8 mouse cellular contexts compared by ENCODE assay signal in genomic region chr13:52582878-52583661, GRCm38 (mm10). TPM values are rescaled to one million over a fixed set of nuclear protein-coding genes. Genes with fewer than 3 reads are reported as not detected.
DNase-seq lines count a peak whose midpoint lies in the region; ATAC-seq and TF ChIP-seq lines count a peak whose summit lies in the region.

Syk (plus strand) TSS chr13:52583173.

- peak; percentile 65 for ATAC-seq in forebrain, embryonic 14.5 days

- DNase-seq in B cell, adult 2 months, result peak; percentile 85 to 87
- peak; percentile 70 for DNase-seq in adrenal gland, postnatal 14 days
- peak; percentile 73 for DNase-seq in forebrain, embryonic 14.5 days (ENCODE audit: low spot score)
- DNase-seq in heart, postnatal 36 days, result peak; percentile 69 to 76
- peak; percentile 46 to 54 for DNase-seq in left cerebral cortex, adult 2 months (ENCODE audit: extremely low spot score in 1 of 2, low spot score in 2 of 2)
- peak; percentile 62 for DNase-seq in right cerebral cortex, adult 18-20 months
- DNase-seq in urinary bladder, adult 2 months (ENCODE audit: low spot score), result peak; percentile 37

- H3K9ac ChIP-seq in forebrain, embryonic 14.5 days (ENCODE audit: low read length), result peak within 1 kb of the TSS; percentile 50

- H3K27me3 ChIP-seq in forebrain, embryonic 14.5 days (replicated peaks; ENCODE audit: control insufficient read depth, insufficient read depth, low read length), result peaks cover 14% of the 10 kb centered on the region

- TF ChIP-seq CTCF in left cerebral cortex, adult 2 months (IDR thresholded peaks at IDR 0.05), result no peak; the same call in 1 of the 2 replicates

- under 1% methylated on average over 68 of the region's 70 CpGs for WGBS in forebrain, embryonic 14.5 days
- WGBS in macrophage (ENCODE audit: missing documents), result 1% methylated on average over 60 of the region's 70 CpGs

- peaks cover 46% of the 10 kb centered on the region for H3K79me2 ChIP-seq in macrophage (ENCODE audit: inconsistent target)

- H3K4me1 ChIP-seq in forebrain, embryonic 14.5 days (ENCODE audit: control insufficient read depth, insufficient read depth, low read length), result no peaks in the 10 kb centered on the region

- peak within 1 kb of the TSS; percentile 94 for H3K4me2 ChIP-seq in forebrain, embryonic 14.5 days (ENCODE audit: low read length)

- peak within 1 kb of the TSS; percentile 55 for H3K4me3 ChIP-seq in forebrain, embryonic 14.5 days (ENCODE audit: low read depth, low read length)
- H3K4me3 ChIP-seq in left cerebral cortex, adult 2 months, result peak within 1 kb of the TSS; percentile 58
- H3K4me3 ChIP-seq in macrophage (ENCODE audit: inconsistent target), result peak within 1 kb of the TSS; percentile 82

- intact Hi-C loops in heart, postnatal 36 days (cut with DNase I), result no loop called here
- intact Hi-C loops in left cerebral cortex, adult 2 months (cut with DNase I), result no loop called here

- no peaks in the 10 kb centered on the region for H3K9me3 ChIP-seq in forebrain, embryonic 14.5 days (replicated peaks; ENCODE audit: control insufficient read depth, low read length)

- H3K27ac ChIP-seq in forebrain, embryonic 14.5 days (ENCODE audit: low read depth, low read length), result no peak within 1 kb of the TSS
- peak within 1 kb of the TSS; percentile 21; the same call in 1 of the 2 replicates for H3K27ac ChIP-seq in left cerebral cortex, adult 2 months
- H3K27ac ChIP-seq in macrophage, result peak within 1 kb of the TSS; percentile 92

- no peaks in the 10 kb centered on the region for H3K36me3 ChIP-seq in forebrain, embryonic 14.5 days (ENCODE audit: control insufficient read depth, insufficient read depth, low read length)
- no peaks in the 10 kb centered on the region for H3K36me3 ChIP-seq in macrophage (ENCODE audit: inconsistent target)

RNA-seq across cellular contexts. Expression of gene Syk, which starts in this region (rescaled TPM):
- total RNA-seq in adrenal gland, postnatal 14 days (2021), result 5.7 and 17.9 TPM in 2 replicates
- 1.0 and 1.1 TPM in 2 replicates for polyA plus RNA-seq in forebrain, embryonic 14.5 days (2014; fragmentation: Nextera tagmentation; extraction: Ambion mirVana)
- 10 to 100 TPM; 18.9 to 19.5 TPM for total RNA-seq in heart, postnatal 36 days (2021)
- total RNA-seq in left cerebral cortex, adult 2 months (2021), result 1 to 10 TPM; 2.6 to 3.3 TPM
- 1,000 to 10,000 TPM in 18 of 26 experiments, 100 to 1,000 TPM in 8; 824 to 3,159 (median 1,302) TPM for total RNA-seq in macrophage (2018; cell fraction: chromatin; rRNA removed)
- total RNA-seq in macrophage (2018; cell fraction: cytosol; rRNA removed), result 100 to 1,000 TPM; 254 to 524 (median 295) TPM
- total RNA-seq in macrophage (2018; cell fraction: nucleus; rRNA removed), result 1,000 to 10,000 TPM in 13 of 26 experiments, 100 to 1,000 TPM in 13; 380 to 1,577 (median 999) TPM
- 133 to 298 TPM (median 216 TPM) in 3 replicates for polyA plus RNA-seq in macrophage (2018)
- 4.1 and 5.0 TPM in 2 replicates for polyA plus RNA-seq in urinary bladder, adult 2 months (2012; rRNA removed)

Comparison
In these comparisons a context has a peak if more than half of its experiments do, and no peak if none do; other contexts are left out.
1. RNA of gene Syk (polyA plus RNA-seq): 133 to 298 TPM in macrophage; 4.1 to 5.0 TPM in urinary bladder, adult 2 months and 1.0 to 1.1 TPM in forebrain, embryonic 14.5 days; every median in the first group is over 10 times any median in the second.
2. Peak in every context shown above with its lines, with median percentiles within 50 percentile points of each other: DNase-seq and H3K4me3 ChIP-seq.